Mouse (Mus musculus): ENCODE results near the gene Akap13. TPM values are rescaled to one million over a fixed set of nuclear protein-coding genes. Genes with fewer than 3 reads are reported as not detected.

The Akap13 gene
- total RNA-seq, 1 experiment: 24.6 TPM

- Histone ChIP-seq H3K4me1 (ENCODE audit: control insufficient read depth in 2 of 2, insufficient read depth in 2 of 2, low read length in 2 of 2, poor library complexity in 1 of 2) (no peaks in the 10 kb centered on the region), H3K36me3 (ENCODE audit: control insufficient read depth, insufficient read depth, low read length, poor library complexity, severe bottlenecking) (no peaks in the 10 kb centered on the region), H3K4me3 (ENCODE audit: insufficient read depth in 1 of 2, low read depth in 1 of 2, low read length in 2 of 2, poor library complexity in 1 of 2, severe bottlenecking in 1 of 2) (no peak overlapping the region), H3K9ac (ENCODE audit: insufficient read depth, low read depth, low read length, poor library complexity, severe bottlenecking) (no peak overlapping the region), H3K27ac (ENCODE audit: insufficient read depth, low read depth, low read length, poor library complexity, severe bottlenecking) (no peak overlapping the region), H3K9me3 (ENCODE audit: control insufficient read depth, insufficient read depth, low read depth, low read length) (no peaks in the 10 kb centered on the region)
- in situ Hi-C loops (cut with MboI; ENCODE audit: low sequenced_read_pairs in 2 of 2, unreplicated experiment in 2 of 2): no loop called here
- no peak for TF ChIP-seq ZC3H11A (IDR thresholded peaks at IDR 0.05; ENCODE audit: borderline replicate concordance, low read depth, low read length)
- no peak for TF ChIP-seq MAFK (IDR thresholded peaks at IDR 0.05; ENCODE audit: insufficient read depth, low read depth, low read length)
- TF ChIP-seq ZNF384 (IDR thresholded peaks at IDR 0.05; ENCODE audit: low read depth, low read length): no peak
- TF ChIP-seq HCFC1 (IDR thresholded peaks at IDR 0.05; ENCODE audit: borderline replicate concordance, insufficient read depth, low read length): no peak
- no peak for TF ChIP-seq CHD2 (IDR thresholded peaks at IDR 0.05; ENCODE audit: low read depth, low read length)
- DNase-seq (ENCODE audit: low read depth, low spot score): no peak
These were observed 177.6 kb downstream of the Akap13 start for GRCm38 (mm10) chr7:75632941-75633340.

- Histone ChIP-seq H3K4me3 (ENCODE audit: insufficient read depth in 1 of 2, low read depth in 1 of 2, low read length in 2 of 2, poor library complexity in 1 of 2, severe bottlenecking in 1 of 2) (no peak overlapping the region), H3K9ac (ENCODE audit: insufficient read depth, low read depth, low read length, poor library complexity, severe bottlenecking) (no peak overlapping the region), H3K27ac (ENCODE audit: insufficient read depth, low read depth, low read length, poor library complexity, severe bottlenecking) (no peak overlapping the region), H3K4me1 (ENCODE audit: control insufficient read depth in 2 of 2, insufficient read depth in 2 of 2, low read length in 2 of 2, poor library complexity in 1 of 2) (no peaks in the 10 kb centered on the region), H3K9me3 (ENCODE audit: control insufficient read depth, insufficient read depth, low read depth, low read length) (no peaks in the 10 kb centered on the region), H3K36me3 (ENCODE audit: control insufficient read depth, insufficient read depth, low read length, poor library complexity, severe bottlenecking) (no peaks in the 10 kb centered on the region)
- TF ChIP-seq MAFK (IDR thresholded peaks at IDR 0.05; ENCODE audit: insufficient read depth, low read depth, low read length) (no peak), ZC3H11A (IDR thresholded peaks at IDR 0.05; ENCODE audit: borderline replicate concordance, low read depth, low read length) (no peak), ZNF384 (IDR thresholded peaks at IDR 0.05; ENCODE audit: low read depth, low read length) (no peak), CHD2 (IDR thresholded peaks at IDR 0.05; ENCODE audit: low read depth, low read length) (no peak), HCFC1 (IDR thresholded peaks at IDR 0.05; ENCODE audit: borderline replicate concordance, insufficient read depth, low read length) (no peak)
- in situ Hi-C loops (cut with MboI; ENCODE audit: low sequenced_read_pairs in 2 of 2, unreplicated experiment in 2 of 2): no loop called here
- no peak for DNase-seq (ENCODE audit: low read depth, low spot score)
These were observed 178.1 kb downstream of the Akap13 start for GRCm38 (mm10) chr7:75633393-75633792.

- H3K4me1 ChIP-seq (ENCODE audit: control insufficient read depth in 2 of 2, insufficient read depth in 2 of 2, low read length in 2 of 2, poor library complexity in 1 of 2): no peaks in the 10 kb centered on the region
- H3K9me3 ChIP-seq (ENCODE audit: control insufficient read depth, insufficient read depth, low read depth, low read length): no peaks in the 10 kb centered on the region
- H3K4me3 ChIP-seq (ENCODE audit: insufficient read depth in 1 of 2, low read depth in 1 of 2, low read length in 2 of 2, poor library complexity in 1 of 2, severe bottlenecking in 1 of 2): no peak overlapping the region
- DNase-seq (ENCODE audit: low read depth, low spot score): no peak
- H3K9ac ChIP-seq (ENCODE audit: insufficient read depth, low read depth, low read length, poor library complexity, severe bottlenecking): no peak overlapping the region
- no peaks in the 10 kb centered on the region for H3K36me3 ChIP-seq (ENCODE audit: control insufficient read depth, insufficient read depth, low read length, poor library complexity, severe bottlenecking)
- no peak overlapping the region for H3K27ac ChIP-seq (ENCODE audit: insufficient read depth, low read depth, low read length, poor library complexity, severe bottlenecking)
- in situ Hi-C loops (cut with MboI; ENCODE audit: low sequenced_read_pairs in 2 of 2, unreplicated experiment in 2 of 2): no loop called here
- TF ChIP-seq ZNF384 (IDR thresholded peaks at IDR 0.05; ENCODE audit: low read depth, low read length): no peak
- no peak for TF ChIP-seq ZC3H11A (IDR thresholded peaks at IDR 0.05; ENCODE audit: borderline replicate concordance, low read depth, low read length)
- TF ChIP-seq MAFK (IDR thresholded peaks at IDR 0.05; ENCODE audit: insufficient read depth, low read depth, low read length): no peak
These were observed 178.6 kb downstream of the Akap13 start for GRCm38 (mm10) chr7:75633807-75634526.

GRCm38 (mm10) chr7:75638769-75639168, 183.4 kb downstream of the Akap13 start:
- H3K9ac ChIP-seq (ENCODE audit: insufficient read depth, low read depth, low read length, poor library complexity, severe bottlenecking): no peak overlapping the region
- peaks cover 3 to 5% of the 10 kb centered on the region in 2 experiments; a peak in 3 of 4 replicates for H3K4me1 ChIP-seq (ENCODE audit: control insufficient read depth in 2 of 2, insufficient read depth in 2 of 2, low read length in 2 of 2, poor library complexity in 1 of 2)
- DNase-seq (ENCODE audit: low read depth, low spot score): no peak
- TF ChIP-seq MAFK (IDR thresholded peaks at IDR 0.05; ENCODE audit: insufficient read depth, low read depth, low read length): no peak
- no peak for TF ChIP-seq ZC3H11A (IDR thresholded peaks at IDR 0.05; ENCODE audit: borderline replicate concordance, low read depth, low read length)
- no peak for TF ChIP-seq HCFC1 (IDR thresholded peaks at IDR 0.05; ENCODE audit: borderline replicate concordance, insufficient read depth, low read length)
- TF ChIP-seq CHD2 (IDR thresholded peaks at IDR 0.05; ENCODE audit: low read depth, low read length): no peak
- TF ChIP-seq ZNF384 (IDR thresholded peaks at IDR 0.05; ENCODE audit: low read depth, low read length): no peak
- in situ Hi-C loops (cut with MboI; ENCODE audit: low sequenced_read_pairs in 2 of 2, unreplicated experiment in 2 of 2): no loop called here
- no peaks in the 10 kb centered on the region for H3K9me3 ChIP-seq (ENCODE audit: control insufficient read depth, insufficient read depth, low read depth, low read length)
- H3K4me3 ChIP-seq (ENCODE audit: insufficient read depth in 1 of 2, low read depth in 1 of 2, low read length in 2 of 2, poor library complexity in 1 of 2, severe bottlenecking in 1 of 2): no peak overlapping the region
- no peak overlapping the region for H3K27ac ChIP-seq (ENCODE audit: insufficient read depth, low read depth, low read length, poor library complexity, severe bottlenecking)
- no peaks in the 10 kb centered on the region for H3K36me3 ChIP-seq (ENCODE audit: control insufficient read depth, insufficient read depth, low read length, poor library complexity, severe bottlenecking)
